31 mouse cellular contexts compared by ENCODE assay signal in the genomic region with DNA sequence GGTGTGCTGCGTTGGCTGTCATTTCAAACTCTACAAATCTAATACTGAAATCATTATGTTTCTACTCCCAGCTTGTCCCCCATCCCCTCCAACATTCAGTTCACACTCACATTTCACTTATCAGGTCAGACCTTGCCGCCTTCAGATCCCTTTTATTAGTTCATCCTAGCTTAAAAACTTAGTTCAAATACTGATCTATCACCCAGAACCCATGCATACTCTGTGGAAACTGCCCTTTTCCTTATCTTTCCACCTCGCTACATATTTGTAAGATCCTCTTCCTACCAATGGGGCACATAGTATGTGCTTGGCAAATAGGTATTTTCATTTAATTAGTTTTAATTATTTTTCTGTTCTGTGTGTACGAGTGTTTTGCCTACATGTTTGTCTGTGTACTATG. TPM values are rescaled to one million over a fixed set of nuclear protein-coding genes. Genes with fewer than 3 reads are reported as not detected.
"Had no signal": no experiment of that assay in that cellular context is flagged by ENCODE, and none has a peak within 500 bp of the region (broad histone marks: within the 10 kb centered on the region; RNA-seq: fewer than 3 reads in every experiment).

No protein-coding gene starts in this region.

- H3K27me3 ChIP-seq: heart, embryonic 12.5 days; heart, embryonic 13.5 days; heart, embryonic 15.5 days; hindbrain, embryonic 12.5 days; hindbrain, embryonic 13.5 days; hindbrain, embryonic 15.5 days; intestine, embryonic 15.5 days; kidney, embryonic 15.5 days had no signal

- DNase-seq: heart, postnatal 10 days; heart, postnatal 14 days; heart, postnatal 36 days; heart, postnatal 4 days; kidney, adult 11 months; kidney, adult 18-20 months; kidney, adult 2 months; kidney, adult 8-10 months; kidney, adult 9 months; kidney, postnatal 10 days; kidney, postnatal 14 days; kidney, postnatal 25 days; kidney, postnatal 36 days; kidney, postnatal 4 days; layer of hippocampus, adult 9-11 months; layer of hippocampus, postnatal 36 days had no signal

- H3K4me3 ChIP-seq: heart, embryonic 12.5 days; heart, embryonic 13.5 days; heart, embryonic 15.5 days; hindbrain, embryonic 10.5 days; hindbrain, embryonic 12.5 days; hindbrain, embryonic 13.5 days; hindbrain, embryonic 15.5 days; intestine, embryonic 15.5 days; kidney, embryonic 15.5 days; layer of hippocampus, adult 2 months; left cerebral cortex, adult 2 months had no signal

- H3K9ac ChIP-seq: heart, embryonic 12.5 days; heart, embryonic 13.5 days; heart, embryonic 15.5 days; hindbrain, embryonic 12.5 days; hindbrain, embryonic 13.5 days; hindbrain, embryonic 14.5 days; hindbrain, embryonic 15.5 days; intestine, embryonic 15.5 days; kidney, embryonic 15.5 days had no signal

- H3K27ac ChIP-seq: heart, embryonic 13.5 days; heart, embryonic 15.5 days; hindbrain, embryonic 10.5 days; hindbrain, embryonic 12.5 days; hindbrain, embryonic 13.5 days; hindbrain, embryonic 14.5 days; hindbrain, embryonic 15.5 days; hindbrain, postnatal 0 days; intestine, embryonic 15.5 days; kidney, embryonic 15.5 days; kidney, postnatal 0 days; layer of hippocampus, adult 2 months; left cerebral cortex, adult 2 months had no signal

- H3K4me1 ChIP-seq: heart, embryonic 12.5 days; heart, embryonic 13.5 days; heart, embryonic 15.5 days; hindbrain, embryonic 10.5 days; hindbrain, embryonic 12.5 days; hindbrain, embryonic 13.5 days; hindbrain, embryonic 15.5 days; intestine, embryonic 15.5 days had no signal

- H3K36me3 ChIP-seq: heart, embryonic 12.5 days; heart, embryonic 13.5 days; heart, embryonic 15.5 days; hindbrain, embryonic 10.5 days; hindbrain, embryonic 12.5 days; hindbrain, embryonic 13.5 days; hindbrain, embryonic 15.5 days; intestine, embryonic 15.5 days; kidney, embryonic 15.5 days had no signal

- H3K9me3 ChIP-seq: heart, embryonic 12.5 days; heart, embryonic 13.5 days; heart, embryonic 15.5 days; hindbrain, embryonic 10.5 days; hindbrain, embryonic 12.5 days; hindbrain, embryonic 13.5 days; hindbrain, embryonic 15.5 days; intestine, embryonic 15.5 days; kidney, embryonic 15.5 days had no signal

RNA-seq across cellular contexts. Expression of gene P4ha3, which starts 41.1 kb away (rescaled TPM):
- total RNA-seq: hematopoietic stem cell, adult 5-6 weeks had no signal
